Mouse (Mus musculus) c-Kit-positive CD71-negative TER-119-negative erythroid progenitor cells, embryonic 14.5 days (primary cell): ENCODE results near the gene Slc25a22.
"Not testable (repeated sequence)": the region's sequence is repeated elsewhere in the genome, so short reads cannot be mapped to it uniquely, and the experiment has no call there.

Experiments used
- DNase-seq: peaks from one replicate; pipeline ENCODE4 v3.0.0-alpha.2; 2013; ENCODE audit warnings: low read depth

The Slc25a22 gene

GRCm38 (mm10) chr7:141457986-141458660 lies 20.4 kb upstream of the Slc25a22 start:
- DNase-seq: no peak

GRCm38 (mm10) chr7:141457236-141457635 lies 19.5 kb upstream of the Slc25a22 start:
- DNase-seq: no peak

GRCm38 (mm10) chr7:141456739-141457138 lies 19.0 kb upstream of the Slc25a22 start:
- no peak for DNase-seq

- DNase-seq: no peak
These were observed 18.1 kb upstream of the Slc25a22 start for GRCm38 (mm10) chr7:141455610-141456314.

- peak; percentile 89 for DNase-seq
These were observed 17.4 kb upstream of the Slc25a22 start, which contains the start of gene Pnpla2 for GRCm38 (mm10) chr7:141454967-141455551. Gene Pnpla2 (plus strand): TSS chr7:141455198.

GRCm38 (mm10) chr7:141453636-141454035 lies 15.9 kb upstream of the Slc25a22 start:
- no peak for DNase-seq

GRCm38 (mm10) chr7:141451928-141452327 lies 14.2 kb upstream of the Slc25a22 start:
- DNase-seq: no peak

GRCm38 (mm10) chr7:141447110-141447991 lies 9.7 kb upstream of the Slc25a22 start, which contains the start of gene Rplp2:
Gene Rplp2 (plus strand): TSS chr7:141447370.
- DNase-seq: peak; percentile 87

GRCm38 (mm10) chr7:141446374-141446773 lies 8.7 kb upstream of the Slc25a22 start:
- DNase-seq: not testable (repeated sequence)

GRCm38 (mm10) chr7:141443828-141444237 lies 6.1 kb upstream of the Slc25a22 start, which contains the start of gene Pidd1:
Gene Pidd1 (minus strand): TSS chr7:141444025.
- DNase-seq: peak; percentile 64

GRCm38 (mm10) chr7:141443081-141443821 lies 5.6 kb upstream of the Slc25a22 start:
- DNase-seq: peak; percentile 42

GRCm38 (mm10) chr7:141442199-141442598 lies 4.5 kb upstream of the Slc25a22 start:
- no peak for DNase-seq

- no peak for DNase-seq
These were observed 3.8 kb upstream of the Slc25a22 start for GRCm38 (mm10) chr7:141441460-141441859.

- DNase-seq: no peak
These were observed 2.9 kb upstream of the Slc25a22 start for GRCm38 (mm10) chr7:141440613-141441012.

GRCm38 (mm10) chr7:141439811-141440210 lies 2.1 kb upstream of the Slc25a22 start:
- DNase-seq: no peak

GRCm38 (mm10) chr7:141439140-141439679 lies 1.5 kb upstream of the Slc25a22 start:
- DNase-seq: no peak

- no peak for DNase-seq
These were observed 693 bp upstream of the Slc25a22 start for GRCm38 (mm10) chr7:141438201-141438968.

GRCm38 (mm10) chr7:141436523-141436892 lies 1.2 kb downstream of the Slc25a22 start:
- no peak for DNase-seq

GRCm38 (mm10) chr7:141435856-141436522 lies 1.7 kb downstream of the Slc25a22 start:
- DNase-seq: no peak
